Mouse (Mus musculus) adrenal gland, postnatal 25 days (tissue): ENCODE measurements around the gene Notum. TPM values are rescaled to one million over a fixed set of nuclear protein-coding genes. Genes with fewer than 3 reads are reported as not detected.

ENCODE experiments used
- DNase-seq: peaks from one replicate; pipeline ENCODE4 v3.0.0; 2021; ENCODE audit warnings: mixed read lengths
- total RNA-seq: library from RNA; stranded (reverse); gene quantifications from 2 replicates; pipeline ENCODE4 v1.2.3, GENCODE M21; 2021

The Notum gene
- total RNA-seq, 1 experiment from 2014 or later: 12.1 TPM

DNA sequence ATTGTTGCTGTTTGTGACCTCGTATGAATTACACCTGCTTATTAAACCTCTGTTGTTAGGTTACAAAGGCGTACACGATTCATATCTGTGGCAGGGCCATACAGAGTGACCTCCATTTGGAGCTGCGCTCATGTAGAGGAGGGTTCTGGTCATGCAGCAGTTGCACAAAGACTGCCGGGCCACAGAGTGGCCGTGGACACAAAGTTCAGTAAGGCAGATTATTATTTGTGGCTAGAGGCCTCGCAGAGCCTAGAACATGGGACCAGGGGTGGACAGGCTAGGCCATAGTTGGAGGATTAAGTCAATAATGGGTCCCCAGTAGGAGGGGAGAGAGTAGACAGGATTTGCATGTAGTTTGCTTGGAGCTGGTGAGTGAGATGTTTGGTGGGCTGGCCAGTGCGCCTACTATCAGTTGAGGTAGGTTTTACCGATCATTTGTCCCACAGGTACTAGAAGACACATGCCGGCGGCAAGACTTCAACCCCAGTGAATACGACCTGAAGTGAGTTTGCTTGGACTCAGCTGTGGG is 12.7 kb upstream of the Notum start:
- no peak for DNase-seq

DNA sequence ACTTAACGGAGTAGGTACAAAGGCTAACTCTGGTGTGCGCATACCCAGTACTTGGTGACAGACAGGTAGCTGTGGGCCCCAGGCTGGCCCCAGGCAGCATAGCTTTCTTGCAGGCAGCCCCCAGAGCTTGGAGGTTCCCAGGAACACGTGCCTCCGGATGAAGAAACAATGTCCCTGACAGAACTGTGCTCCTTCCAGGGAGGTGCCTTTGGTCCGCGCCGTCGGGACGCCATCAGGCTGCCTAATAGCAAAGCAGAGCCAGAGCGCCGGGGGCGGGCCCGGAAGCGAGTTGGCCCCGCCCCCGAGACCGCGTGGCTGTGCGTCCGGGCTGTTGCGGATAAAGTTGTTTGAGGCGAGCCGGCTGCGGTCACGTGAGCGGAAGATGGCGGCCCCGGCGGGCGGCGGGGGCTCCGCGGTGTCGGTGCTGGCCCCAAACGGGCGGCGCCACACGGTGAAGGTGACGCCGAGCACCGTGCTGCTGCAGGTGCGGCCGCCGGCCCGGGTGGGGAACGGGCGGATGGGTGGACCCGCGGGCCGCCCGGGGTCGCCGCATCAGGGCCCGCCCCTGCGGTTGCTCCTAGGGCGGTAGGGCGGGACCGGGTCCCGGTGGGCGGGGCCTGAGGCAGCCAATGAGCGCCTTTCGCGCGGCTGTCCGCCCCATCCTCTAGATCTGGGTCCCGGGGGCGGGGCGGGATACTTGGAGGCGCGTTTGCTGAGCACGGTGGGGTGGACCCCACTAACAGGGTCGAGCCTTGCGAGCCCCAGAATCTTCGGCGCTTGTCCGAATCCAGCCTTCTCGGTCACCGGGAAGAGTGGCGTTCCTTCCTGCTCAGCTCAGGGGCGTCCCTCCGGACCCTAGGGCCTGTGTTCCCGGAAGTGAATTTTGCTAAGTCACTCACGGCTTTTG is 12.0 kb upstream of the Notum start, which contains the start of gene Aspscr1:
Gene Aspscr1, plus strand, starts transcription at position 287 of the 907 bp plus-strand sequence.
- DNase-seq: peak; percentile 98

DNA sequence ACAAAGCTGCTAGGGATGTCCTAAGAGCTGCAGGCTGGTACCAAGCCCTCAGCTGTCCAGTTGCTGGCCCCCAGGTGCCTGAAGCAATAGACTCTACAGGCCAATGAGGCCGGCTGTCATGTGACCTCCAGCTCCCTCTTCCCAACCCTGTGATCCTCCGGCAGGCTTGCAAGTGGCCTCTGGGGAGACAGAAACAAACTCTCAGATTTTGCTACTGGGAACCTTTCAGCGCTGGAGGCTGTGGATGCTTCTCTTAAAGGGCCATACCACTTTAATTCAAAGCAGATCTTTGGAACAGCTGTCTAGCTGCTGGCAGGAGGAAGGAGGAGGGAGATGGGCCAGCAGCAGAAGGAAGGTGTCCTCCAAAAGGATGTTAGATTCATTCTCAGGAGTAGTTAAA is 5.6 kb upstream of the Notum start:
- no peak for DNase-seq

DNA sequence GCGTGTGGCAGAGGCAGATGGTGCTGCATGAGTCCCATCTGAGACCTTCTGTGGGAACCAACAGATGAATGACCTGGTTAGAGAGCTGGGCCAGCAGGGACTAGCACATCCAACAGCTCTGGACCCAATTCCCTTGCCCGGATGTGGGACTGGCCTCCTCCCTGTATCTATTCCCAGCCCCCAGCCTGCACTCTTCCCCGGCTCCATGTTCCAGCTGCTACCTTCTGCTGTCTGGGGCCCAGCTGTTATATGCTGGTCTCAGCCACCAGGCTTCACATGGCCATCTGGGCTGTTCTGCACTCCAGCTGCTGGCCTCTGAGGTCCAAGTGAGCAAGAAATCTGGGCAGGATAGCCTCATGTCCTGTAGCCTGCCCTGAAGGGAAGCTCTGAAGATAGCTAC is 4.4 kb upstream of the Notum start:
- DNase-seq: no peak

DNA sequence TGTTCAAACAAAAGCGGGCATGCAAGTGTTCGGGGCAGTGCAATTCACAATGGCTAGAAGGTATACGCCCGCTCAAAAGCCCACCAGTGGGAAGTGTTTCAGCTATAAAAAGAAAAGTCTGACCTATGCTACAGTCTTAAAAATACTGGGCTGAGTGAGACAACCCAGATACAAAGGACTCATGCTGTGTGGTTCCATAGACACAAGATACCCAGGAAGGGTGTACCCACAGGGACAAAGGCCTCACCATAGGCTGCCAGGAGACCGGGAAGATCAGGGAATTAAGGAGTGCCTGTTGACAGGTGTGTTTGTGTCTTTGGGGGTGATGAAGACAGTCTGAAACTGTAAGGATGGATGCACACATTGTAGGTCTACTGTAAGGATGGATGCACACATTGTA is 2.7 kb upstream of the Notum start:
- no peak for DNase-seq

DNA sequence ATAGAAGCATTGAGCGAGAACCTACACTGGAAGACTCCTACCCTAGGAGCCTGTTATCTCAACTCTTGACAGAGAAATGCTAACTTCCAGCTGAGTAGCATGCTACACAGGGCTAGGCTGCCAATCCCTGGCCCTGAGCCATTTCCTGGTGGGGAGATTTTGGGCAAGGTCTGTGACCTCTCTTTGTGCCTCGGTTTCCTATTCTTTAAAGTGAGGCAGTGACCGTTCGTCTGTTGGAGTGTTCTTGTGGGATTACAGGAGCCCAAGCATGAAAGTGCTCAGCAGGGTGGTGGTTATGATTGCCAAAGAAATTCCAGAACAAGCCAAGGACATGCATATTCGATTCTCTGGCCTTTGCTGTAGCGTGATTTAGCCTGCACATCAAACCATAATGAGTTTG is 1.8 kb upstream of the Notum start:
- DNase-seq: no peak

DNA sequence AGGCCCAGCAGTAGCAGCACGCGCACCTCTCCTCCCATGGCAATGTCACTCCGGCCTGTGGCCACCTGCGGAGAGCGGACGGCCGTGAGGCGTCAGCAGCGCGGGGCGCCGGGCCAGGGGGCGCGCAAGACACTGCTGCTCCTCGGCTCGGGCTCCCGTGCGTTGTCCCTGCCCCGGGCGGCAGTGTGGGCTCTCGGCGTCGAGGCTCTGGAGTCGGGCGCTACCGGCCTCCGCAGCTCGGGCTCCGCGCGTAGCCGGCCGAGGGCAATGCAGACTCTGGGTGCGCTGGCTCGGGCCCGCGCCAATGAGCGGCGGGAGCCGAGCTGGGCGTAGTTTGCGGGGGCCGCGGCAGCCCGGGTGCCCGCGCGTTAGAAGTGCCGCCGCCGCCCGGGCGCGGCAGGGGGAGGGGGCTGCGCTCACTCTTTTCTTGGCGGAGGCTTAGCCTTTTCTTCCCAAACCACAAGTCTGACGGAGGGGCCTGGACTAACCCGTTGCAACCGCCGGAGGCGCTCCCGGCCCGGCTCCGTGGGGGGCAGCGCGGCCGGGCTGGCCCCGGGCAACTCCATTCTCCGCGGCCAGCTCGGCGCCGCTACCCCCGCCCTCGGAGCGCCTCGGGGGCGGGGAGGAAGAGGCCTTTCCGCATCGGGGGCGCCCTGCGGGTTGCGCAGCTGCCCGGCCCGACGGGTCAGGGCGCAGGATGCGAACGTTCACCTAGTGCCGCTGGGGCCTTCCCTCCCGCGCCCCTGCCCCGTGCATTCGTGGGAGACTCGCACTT is 487 bp downstream of the Notum start:
- DNase-seq: peak; percentile 43

DNA sequence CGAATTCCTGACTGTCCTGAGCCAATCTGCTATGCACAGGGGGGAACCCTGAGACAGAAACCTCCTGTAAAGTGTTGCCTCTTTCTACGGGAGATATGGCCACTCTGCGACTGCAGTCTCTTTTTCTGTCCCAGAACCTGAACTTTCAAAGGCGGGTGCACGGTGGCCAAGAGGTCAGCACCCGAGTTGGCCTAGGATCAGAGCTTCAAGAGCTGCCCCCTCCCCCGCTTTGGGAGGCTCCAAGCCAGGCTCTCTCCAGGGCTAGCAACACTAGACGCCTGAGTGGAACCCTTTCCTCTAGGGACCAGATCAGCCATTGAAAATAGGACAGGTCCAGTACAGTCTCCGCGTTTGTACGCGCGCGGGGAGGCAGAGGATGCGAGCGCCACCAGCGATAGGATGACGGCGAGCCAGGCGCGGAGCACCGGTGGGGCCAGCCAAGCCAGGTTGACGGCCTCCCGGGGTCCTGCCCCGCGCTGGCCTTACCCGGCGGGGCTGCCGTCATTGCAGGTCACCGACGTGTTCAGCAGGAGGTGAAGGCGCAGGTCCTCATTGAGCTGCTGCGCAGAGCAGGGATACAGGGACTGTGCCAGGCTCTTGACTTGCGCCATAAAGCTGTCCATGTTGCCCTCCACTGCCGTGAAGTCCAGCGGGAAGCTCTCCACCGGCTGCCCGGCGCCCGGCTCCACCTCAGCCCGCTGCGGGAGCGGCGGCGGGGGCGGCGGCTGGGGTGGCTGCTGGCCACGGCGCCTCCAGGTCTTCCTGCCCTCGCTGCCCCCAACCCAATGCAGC is 1.3 kb downstream of the Notum start:
- DNase-seq: peak; percentile 39

DNA sequence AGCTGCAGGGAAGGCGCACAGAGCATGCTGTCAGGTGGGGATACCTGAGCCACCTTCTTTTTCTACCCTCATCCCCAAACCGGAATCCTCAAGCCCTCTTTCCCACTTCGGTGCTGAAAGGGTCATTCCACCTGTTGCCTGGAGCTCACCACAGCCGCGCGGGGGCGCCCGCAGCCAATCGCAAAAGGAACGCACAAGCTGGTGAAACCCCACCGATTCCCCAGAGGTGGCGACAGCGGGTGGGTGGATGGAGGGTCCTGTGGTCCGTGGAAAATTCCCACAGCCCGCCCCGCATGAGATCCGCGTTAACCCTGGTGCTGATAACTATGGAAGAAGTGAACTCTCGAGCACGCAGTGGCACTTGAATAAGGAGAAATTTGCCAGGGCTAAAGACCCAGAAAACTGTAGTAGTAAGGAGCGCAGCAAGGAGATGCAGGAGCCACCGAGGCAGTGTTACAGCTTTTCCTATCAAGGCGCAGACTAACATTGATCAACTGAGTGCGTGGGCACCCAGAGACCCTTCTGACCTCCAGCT is 2.0 kb downstream of the Notum start:
- DNase-seq: peak; percentile 86

DNA sequence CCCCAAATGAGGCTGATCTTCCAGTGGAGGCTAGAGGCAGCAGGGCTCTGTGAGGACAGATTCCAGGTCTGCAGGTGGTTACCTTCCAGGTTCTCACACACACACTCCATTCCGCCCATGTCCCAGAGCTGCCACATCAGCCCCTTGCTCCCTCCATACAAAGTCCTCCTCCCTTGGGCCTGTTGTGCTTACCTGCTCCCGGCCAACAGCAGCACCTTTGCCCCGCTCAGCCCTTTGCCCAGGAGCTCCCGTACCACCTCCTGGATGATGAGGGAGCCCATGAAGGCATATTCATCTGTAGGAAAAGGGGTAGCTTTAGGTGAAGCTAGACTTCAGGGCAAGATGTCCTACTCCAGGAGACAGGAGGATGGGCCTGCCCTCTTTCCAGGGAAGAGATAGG is 3.7 kb downstream of the Notum start:
- no peak for DNase-seq

DNA sequence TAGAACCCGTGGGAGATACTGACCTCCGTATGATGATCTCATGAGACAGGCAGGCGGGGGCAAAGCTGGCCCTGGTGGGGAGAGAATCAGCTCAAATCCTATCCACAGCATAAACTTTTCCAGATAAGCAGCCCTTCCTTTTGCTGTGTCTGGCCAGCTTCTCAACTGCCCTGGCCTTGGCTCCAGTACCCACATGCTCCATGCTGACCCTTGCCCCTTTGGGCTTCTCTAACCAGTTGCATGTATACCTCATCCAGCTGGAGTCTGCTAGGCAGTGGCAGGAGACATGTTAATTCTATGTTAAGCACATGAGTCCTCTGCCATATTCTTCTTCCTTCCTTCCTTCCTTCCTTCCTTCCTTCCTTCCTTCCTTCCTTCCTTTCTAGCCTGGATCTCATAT is 6.2 kb downstream of the Notum start:
- no peak for DNase-seq

DNA sequence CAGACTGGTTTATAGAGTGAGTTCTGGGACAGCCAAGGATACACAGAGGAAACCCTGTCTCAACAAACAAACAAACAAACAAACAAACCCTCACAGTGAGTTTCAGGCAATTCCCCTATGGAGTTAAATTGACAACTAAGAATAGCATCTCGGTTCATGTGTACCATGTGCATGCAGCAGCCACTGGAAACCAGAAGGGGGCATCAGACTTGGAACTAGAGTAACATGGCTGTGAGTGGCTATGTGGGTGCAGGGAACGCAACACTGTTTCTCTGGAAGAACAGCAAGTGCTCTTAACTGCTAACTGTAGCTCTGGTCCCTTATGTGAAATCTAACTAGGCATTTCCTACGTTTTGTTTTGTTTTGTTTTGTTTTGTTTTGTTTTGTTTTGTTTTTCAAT is 9.1 kb downstream of the Notum start:
- DNase-seq: no peak

DNA sequence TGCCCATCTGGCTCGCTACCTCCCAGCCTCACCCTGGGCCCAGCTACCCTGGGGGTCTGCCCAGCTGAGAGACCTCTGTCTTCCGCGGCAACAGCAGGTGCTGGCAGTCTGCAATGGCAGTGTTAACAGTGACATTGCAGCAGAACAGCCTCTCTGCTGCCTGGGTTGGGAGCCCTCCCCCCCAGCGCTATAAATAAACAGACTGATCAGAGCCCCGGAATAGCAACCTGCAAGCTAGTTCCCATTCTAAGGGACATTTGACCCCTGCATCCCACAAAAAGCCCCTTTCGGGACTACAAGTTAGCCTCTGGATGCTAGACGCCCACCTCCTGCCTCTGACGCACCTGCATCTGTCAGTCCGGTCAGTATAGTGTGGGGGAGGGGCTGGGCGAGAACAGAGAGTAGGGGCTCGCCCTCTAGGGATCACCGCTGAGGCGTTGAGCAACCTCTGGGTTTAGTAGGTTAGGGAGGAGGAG is 12.9 kb downstream of the Notum start, which contains the start of gene Myadml2:
Gene Myadml2, minus strand, starts transcription at position 158 of the 476 bp plus-strand sequence.
- no peak for DNase-seq

DNA sequence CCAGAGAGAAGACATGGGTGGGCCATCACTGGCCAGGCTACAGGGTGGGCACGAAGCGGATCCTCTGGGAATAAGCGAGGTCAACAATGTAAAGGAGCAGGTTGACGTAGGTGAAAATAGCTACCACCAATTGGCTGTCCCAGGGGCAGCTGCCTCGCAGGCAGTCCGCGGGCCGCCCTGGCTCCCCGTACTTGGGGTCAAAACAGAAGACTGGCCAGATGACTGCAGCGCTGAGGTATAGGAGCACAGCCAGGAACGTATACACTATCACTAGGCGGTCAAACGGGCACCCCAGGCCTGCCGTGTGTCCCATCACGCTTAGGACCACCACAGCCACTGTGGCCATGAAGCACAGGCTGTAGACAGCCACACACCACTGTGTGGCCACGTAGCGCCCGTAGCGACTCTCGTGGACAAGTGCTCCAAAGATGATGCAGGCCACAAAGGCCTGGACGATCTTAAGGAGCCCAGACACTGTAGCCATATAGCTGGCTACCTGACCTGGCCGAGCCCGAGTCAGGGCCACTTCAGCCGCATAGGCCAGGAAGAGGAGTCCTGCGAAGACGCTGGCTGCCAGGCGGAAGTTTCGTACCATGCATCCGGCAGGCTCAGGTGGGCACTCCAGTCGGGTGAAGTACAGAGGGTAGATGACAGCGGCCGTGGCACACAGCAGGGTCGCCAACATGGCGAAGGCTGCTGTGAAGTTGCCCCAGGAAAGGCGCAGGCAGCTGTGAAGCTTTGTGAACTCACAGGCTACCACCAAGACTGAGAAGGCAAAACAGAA is 13.7 kb downstream of the Notum start:
- DNase-seq: no peak

DNA sequence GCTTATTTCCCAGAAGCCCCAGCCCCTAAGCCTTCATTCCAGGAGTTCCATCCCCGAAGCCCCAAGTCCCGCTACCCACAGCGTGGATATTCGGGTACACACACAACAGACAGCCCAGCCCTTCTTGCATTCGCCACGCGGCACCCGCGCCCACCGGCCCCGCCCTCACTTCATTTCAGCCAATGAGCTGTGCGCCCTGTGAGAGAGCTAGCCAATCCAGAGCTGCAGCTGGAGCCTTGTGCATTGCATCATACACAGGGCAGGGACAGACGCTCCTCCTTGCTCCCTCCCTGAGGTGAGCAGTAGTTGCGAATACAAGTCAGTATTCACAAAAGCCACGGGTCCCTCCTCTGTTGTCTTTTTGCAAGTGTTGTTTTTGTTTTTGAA is 17.4 kb downstream of the Notum start, which contains the start of gene Pycr1:
Gene Pycr1, minus strand, starts transcription at position 169 of the 387 bp plus-strand sequence.
- peak; percentile 92 for DNase-seq

DNA sequence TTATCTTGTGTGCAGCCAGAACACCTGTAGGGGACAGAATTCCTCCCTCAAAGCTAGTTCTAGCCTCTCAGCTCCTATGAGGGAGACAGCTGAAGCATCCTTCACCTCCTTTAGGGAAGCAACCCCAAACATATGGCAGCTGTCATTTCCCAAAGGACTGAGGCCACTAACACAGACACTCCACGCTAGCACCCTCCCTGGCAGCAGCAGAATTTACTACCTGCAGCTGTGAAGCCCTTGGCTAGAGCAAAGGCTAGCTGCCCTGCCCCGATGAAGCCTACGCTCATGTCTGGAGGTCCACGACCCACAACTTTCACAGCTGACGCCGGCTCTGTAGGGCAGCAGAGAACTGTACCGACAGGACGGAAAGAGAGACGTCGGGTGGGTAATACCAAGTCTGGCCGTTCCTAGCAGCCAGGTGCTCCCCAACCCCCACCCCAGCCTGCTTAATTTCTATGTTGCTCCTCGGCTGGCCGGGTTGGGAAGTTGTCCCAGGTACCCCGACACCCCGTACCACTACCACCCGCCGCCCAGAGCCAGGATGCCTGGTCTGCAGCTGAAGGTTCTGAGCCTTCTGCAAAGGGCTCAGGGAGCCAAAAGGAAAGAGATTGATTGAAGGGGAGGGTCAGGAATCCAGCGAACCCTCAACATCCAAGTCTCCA is 17.9 kb downstream of the Notum start:
- DNase-seq: no peak

DNA sequence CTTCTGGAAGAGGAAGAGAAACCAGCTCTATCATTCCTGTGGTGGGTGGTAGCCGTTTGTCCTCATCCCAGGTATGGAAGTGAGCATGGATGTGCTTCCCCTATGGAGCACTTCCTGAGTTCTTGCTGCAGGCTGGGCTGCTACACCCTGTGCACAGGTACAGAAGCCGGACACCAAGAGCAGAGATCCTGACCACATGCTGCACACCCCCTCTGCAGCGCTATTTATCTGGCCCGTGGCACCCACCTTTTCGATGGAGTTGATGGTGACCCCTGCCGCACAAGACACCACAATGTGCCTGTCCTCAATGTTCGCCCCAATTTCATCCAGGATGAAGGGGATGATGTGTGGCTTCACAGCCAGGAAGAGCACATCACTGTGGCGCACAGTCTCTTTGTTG is 19.1 kb downstream of the Notum start:
- no peak for DNase-seq

DNA sequence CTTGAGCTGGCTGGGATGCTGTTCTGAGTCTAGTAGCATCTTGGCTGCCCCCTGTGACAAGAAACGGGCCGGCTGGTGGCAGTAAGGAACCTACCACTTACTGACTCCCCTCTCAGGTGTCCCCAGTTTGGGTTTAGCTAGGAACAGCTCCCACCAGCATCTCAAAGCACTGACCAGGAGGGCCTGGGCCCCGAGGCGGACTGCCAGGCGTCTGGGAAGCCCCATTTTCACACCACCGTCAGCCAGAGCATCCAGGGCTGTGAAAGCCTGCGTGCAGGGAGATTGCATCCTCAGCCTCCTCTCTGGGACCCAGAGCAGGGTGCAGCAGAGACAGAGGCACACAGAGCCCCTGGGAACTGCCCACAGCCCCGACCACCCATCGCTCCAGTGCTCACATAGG is 19.7 kb downstream of the Notum start:
- DNase-seq: no peak

DNA sequence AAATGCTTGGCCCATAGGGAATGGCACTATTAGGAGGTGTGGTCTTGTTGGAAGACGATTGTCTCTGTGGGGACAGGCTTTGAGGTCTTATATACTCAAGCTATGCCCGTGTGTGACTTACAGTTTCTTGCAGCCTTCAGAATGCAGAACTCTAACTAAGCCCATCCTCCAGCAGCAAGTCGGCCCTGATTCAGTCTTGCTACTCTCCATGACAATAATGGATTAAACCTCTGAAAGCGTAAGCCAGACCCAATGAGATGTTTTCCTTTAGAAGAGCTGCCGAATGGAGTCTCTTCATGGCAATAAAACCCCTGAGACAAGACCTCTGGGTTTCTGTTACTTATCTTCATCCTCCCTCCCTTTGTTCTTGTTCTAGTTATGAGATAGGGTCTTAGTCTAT is 26.2 kb downstream of the Notum start:
- no peak for DNase-seq
